Mouse (Mus musculus) ZHBTc4 (cell line): ENCODE measurements around the gene Ide.
"Not testable (repeated sequence)": the region's sequence is repeated elsewhere in the genome, so short reads cannot be mapped to it uniquely, and the experiment has no call there.

ENCODE experiments used
- DNase-seq: peaks from one replicate; pipeline ENCODE4 v3.0.0-alpha.2; 2011; ENCODE audit warnings: low read depth, low spot score

Ide gene

DNA sequence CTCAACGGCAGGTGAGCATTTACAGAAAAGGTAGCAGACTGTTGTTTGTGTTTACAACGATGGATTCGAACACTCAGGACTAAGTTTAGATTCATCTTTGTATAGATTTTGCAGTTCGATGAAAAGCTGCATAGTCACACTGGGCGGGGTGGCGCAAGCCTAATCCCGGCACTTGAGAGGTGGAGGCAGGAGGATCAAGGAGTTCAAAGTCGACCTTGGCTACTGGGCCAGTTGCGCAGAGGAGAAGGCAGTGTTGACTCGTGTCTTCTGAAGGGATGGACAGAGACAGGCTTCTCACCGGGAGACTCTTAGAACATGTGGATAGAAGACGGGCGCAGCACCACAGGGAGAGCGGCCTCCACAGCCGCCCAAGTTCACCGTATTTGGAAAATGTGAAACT lies 68.5 kb downstream of the Ide start:
- peak; percentile 59 for DNase-seq

DNA sequence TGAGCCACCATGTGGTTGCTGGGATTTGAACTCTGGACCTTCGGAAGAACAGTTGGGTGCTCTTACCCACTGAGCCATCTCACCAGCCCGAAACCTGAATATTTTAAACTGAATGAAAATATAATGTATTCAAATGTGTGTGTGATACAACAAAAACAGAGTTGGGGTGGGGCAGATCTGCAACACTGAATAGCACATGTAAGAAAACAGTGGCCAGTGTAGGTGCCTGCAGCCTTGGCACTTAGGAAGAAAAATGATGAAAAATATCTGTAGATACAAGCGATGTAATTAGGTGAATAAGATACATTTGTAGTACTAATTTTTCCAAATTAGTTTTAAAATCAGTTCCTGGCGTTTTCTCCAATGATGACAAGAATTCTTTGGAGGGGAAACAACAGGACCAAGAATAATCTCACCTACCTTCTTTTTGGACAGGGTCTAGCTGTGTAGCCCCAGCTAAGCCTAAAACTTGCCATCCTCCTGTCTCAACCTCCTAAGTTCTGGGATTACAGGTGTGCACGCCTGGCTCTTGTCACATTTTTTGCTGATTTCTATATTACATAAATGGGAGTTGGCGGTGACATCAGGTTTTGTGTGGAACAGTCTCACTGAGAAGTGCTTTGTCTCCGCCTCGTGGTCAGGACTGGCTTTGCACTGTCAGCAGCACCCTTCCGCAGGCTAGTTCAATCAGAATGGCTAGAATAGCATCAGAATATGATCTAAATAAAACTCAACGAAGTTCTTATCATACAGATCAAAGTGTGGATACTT lies 72.1 kb downstream of the Ide start:
- peak; percentile 77 for DNase-seq

DNA sequence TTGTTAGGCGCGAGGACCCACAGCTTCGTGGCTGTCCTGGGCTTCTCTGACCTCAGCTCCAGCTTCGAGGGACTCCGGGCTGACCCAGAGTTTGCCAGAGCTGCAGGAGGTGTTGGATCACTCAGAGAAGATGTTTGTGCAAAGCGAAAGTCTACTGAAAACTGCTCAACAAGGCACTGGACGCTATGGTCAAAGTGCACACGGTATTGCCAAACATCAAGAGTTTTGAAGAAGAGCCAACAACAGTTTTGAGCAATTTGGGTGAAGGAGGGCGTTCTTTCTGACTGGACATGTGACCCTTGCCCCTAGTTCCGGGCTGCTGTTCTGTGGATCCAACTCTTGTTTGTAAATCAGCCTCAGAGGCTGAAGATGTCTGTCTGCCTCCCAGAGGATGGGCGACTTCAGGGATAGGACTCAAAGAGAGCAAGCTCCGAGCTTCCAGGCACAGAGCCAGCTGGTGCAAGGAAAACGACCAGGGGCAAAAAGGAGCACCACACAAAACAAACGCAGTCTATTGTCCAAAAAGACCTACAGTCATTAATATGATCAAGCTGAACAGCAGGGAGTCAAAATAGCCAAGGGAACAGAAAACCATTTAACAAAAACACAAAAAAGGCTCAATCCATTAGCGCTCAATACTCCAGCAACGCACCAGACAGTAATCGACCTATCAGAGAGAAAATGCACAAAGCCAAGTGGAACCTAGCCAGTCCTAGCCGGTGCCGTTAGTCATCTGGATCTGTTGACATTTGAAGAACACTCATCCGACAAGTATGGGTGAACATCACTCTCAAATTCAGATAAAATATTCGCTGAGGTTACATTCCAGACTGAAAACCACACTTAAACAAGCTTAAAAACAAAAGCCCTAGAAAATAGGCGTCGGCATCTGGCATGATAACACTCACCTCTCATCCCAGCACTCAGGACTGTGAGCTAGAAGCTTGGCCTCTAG lies 73.4 kb downstream of the Ide start:
- peak; percentile 58 for DNase-seq

DNA sequence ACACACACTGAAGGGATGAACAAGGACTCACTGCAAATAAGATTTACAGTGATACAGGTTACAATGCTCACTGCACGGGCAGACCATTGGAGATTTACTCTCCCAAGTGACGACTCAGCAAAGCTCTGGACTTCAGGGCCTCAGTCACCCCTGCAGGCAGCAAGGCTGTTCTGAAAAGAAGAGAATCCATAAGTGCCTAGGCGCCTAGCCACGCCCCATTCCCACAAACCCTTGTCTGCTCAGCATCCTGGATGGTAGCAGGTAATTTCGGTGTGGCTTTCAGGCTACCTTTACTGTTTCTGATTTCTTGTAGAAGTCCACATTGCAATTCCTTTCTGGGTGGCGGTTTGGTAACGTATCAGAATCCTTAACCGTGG lies 74.1 kb downstream of the Ide start:
- DNase-seq, result peak; percentile 64

DNA sequence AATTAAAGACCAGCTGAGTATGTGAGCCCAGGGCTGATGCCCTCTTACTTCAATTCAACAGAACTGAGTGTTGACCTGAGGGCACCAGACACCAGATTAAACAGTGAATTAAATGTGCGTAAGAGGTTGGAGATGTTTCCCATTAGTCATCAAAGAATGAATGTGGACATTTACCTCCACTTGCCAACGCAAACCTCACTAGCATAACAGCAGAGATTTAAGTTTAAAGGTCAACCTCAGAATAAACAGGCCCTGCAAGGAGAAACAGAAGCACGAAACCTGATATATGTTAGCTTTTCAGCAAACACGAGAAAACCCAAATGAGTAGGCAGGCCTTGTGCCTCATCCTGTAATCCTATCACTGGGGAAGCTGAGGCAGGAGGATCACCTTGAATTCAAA lies 75.3 kb downstream of the Ide start:
- no peak for DNase-seq

DNA sequence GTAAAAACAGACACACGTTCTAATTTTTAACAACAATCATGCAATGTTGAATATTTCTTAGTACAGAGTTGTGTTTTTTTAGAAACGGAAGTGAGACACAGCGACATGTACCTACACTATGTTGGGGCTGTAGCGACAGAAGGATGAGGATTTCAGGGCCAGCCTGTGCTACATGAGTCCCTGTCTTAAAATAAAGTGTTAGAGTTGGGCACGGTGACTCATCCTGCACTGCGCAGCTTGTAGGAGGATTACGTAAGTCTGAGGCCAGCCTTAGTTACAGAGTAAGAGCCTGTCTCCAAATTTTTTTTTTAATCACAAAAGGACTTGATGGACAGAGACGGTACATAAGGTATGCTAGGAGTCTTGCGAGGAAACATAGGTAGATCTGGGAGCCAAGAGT lies 82.3 kb downstream of the Ide start:
- DNase-seq, result no peak

DNA sequence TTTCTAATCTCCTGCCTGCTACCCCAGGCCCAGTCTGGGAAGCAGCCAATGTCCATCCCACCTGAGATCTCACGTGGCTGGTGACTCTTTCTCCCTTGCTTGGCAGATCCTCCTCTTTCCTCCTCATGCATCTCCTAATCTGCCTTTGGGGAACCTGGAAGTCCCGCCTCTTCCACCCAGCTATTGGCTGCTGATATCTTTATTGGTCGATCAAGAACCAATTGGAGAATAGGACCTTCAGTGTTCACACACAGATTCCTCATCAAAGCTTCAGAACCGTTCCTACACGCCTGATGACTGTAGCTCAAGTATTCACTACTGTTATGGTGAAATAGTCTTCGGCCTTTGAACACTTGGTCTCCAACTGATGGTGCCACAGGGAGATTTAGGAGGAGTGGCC lies 85.5 kb downstream of the Ide start:
- DNase-seq, result peak; percentile 74

DNA sequence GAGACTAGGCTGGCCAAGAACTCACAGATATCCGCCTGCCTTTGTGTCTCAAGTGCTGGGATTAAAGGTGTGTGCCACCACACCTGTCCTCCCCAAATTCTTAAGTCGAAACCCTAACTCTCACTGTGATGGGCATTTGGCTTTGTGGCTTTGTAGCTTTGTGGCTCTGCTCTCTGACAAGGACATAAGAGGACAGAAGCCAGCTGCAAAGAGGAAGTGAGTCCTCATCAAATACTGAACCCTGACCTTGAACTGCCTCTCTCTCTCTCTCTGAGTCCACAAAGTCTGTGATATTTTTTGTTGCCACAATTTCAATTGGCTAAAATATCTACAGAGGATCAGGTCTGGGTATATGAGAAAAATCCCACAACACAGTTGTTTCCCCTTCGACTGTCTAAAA lies 89.5 kb downstream of the Ide start:
- DNase-seq, result no peak

DNA sequence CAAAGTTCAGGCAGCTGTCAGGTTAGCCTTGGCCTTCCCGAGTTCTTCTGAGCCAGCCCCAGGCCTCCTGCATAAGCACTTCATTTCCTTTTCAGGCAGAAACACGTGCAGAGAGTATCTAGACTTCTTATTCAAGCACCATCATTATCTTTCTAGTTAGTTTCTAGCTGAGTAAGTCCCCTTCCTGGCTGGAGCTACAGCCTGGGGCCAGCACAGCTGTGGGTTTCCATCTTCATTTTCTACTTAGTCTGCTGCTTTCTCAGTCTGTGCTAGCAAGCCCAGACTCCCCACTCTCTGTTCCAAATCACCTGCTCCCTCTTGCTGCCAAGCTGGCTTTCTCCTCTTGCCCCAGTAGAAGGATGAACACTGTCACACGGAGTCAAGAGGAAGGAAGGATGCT lies 90.8 kb downstream of the Ide start:
- DNase-seq, result no peak

DNA sequence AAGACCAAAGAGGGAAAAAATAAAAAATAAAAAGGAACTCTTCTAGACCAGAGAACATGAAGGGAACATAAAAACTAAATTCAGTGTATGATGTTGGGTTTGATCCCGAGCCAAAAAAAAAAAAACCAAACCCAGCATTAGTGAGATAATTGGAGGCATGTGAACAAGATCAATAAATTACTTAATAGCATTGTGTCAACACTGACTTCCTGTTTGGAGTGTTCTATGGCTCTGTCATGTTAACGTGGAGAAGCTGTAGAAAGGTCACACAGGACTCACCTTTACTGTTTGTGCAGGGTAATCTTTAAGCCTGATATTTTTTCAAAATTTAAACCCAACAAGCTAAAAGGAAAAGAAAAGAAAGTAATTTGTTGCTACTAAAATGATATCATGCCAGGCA lies 94.9 kb downstream of the Ide start:
- no peak for DNase-seq

DNA sequence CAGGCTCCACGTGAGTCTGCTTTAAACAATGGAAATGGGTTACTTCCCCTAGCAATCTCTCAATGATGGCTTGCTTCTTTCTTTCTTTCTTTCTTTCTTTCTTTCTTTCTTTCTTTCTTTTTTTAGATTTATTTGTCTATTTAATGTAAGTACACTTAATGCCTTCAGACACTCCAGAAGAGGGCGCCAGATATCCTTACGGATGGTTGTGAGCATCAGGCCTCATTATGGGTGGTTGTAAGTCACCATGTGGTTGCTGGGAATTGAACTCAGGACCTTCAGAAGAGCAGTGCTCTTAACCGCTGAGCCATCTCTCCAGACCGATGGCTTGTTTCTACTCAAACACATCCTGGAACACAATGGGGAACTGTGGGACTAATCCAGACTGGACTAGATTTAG lies 96.5 kb downstream of the Ide start:
- peak; percentile 46 for DNase-seq

DNA sequence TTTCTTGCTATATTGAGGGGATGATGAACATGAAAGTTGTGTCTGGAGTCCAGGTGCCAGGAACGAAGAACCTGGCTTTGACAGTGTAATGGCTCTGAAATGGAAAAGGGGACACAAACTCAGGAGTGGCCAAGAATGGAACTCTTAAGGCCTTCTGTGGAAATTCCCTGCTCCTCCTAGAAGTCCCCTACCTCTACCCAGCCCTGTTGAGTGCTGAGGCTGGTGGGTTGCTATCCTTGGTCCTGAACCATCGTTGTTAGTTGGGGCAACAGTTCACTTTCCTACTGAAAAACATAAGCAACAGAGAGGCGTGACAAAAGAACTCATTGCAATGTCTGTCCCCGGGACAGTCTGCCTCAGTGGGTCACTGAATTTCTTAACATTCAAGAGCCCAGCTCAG lies 98.6 kb downstream of the Ide start:
- DNase-seq, result peak; percentile 72

DNA sequence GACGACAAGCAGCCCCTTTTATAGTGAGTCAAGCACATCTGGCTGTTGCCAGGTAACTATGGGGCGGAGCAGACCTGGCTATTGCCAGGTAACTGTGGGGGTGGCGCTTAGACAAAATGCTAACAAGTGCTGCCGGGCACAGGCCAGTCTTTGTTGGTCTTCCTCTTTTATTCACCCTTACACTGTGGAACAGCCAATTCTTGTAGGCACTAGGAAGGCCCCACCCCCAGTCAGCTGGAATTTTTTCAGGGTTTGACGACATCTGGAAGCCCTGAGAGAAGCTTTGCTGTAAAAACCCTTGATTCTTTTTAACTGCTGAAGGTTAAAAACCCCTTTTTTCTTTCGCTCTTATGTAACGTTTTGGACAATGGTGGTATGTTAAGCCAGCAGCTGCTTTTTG lies 99.0 kb downstream of the Ide start:
- no peak for DNase-seq

DNA sequence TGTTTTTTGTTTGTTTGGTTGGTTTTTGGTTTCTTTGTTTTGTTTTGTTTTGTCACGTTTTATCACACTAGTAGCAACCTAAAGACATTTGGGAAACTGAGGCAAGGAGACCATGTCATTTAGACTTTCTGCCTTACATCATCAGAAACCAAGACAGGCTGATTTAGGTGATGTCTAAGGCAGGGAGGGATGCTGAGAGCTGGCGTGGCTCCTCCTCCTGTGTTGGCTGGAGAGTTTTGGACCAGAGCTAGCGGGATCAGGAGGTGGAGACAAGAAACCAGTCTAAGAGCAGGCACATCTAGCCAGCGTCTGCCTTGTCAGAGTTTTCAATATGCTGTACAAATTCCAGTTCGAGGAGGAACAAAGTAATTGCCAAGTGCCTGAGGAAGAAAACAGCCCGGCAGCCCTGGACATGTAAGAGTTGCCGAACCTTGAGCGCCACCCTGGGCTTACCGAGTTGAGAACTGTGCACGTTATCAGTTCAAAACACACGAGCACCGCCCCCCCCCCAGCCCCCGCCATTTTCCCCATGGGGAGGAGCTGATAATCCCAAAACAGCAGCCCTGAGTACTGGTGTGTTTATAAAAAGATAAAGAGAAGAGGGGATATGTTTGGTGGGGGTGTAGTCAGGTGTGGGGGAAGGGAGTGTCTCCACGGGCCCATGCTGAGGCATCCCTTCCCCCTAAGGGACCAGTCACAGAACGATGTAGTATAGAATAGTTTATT lies 99.8 kb downstream of the Ide start:
- no peak for DNase-seq

DNA sequence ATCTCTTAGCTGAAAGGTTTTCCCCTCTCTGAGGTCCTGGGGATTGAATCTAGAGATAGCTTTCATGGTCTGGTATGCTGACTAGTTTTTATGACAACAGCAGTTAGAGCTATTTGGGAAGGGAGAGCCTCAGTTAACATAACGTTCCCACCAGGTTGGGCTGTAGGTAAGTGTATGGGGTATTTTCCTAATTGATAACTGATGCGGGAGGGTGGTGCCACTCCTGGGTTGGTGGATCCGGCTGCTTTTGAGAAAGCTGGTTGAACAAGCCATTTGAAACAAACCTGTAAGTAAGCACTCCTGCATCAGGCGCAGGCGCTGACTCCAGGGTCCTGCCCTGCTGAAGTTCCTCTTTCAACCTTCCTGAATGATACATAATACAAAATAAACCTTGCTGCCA lies 100.3 kb downstream of the Ide start:
- no peak for DNase-seq

DNA sequence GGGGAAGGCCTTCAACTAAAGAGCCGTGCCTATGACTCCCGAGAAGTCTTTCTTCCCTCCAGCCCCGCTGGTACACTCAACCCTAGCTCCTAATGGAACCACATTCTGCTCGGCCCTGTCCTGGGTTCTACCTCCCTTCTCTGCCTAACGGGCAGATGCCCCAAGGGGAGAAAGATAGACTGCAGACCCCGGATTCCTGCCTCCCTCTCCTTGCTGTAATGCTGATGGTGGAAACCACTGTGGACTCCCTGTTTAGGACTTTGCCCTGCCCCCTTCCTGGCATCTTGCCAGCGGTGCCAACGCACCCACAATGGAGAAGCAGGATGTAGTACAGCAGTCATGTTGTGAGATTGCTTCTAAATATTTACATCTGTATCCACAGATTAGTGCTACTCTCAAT lies 101.8 kb downstream of the Ide start:
- no peak for DNase-seq

DNA sequence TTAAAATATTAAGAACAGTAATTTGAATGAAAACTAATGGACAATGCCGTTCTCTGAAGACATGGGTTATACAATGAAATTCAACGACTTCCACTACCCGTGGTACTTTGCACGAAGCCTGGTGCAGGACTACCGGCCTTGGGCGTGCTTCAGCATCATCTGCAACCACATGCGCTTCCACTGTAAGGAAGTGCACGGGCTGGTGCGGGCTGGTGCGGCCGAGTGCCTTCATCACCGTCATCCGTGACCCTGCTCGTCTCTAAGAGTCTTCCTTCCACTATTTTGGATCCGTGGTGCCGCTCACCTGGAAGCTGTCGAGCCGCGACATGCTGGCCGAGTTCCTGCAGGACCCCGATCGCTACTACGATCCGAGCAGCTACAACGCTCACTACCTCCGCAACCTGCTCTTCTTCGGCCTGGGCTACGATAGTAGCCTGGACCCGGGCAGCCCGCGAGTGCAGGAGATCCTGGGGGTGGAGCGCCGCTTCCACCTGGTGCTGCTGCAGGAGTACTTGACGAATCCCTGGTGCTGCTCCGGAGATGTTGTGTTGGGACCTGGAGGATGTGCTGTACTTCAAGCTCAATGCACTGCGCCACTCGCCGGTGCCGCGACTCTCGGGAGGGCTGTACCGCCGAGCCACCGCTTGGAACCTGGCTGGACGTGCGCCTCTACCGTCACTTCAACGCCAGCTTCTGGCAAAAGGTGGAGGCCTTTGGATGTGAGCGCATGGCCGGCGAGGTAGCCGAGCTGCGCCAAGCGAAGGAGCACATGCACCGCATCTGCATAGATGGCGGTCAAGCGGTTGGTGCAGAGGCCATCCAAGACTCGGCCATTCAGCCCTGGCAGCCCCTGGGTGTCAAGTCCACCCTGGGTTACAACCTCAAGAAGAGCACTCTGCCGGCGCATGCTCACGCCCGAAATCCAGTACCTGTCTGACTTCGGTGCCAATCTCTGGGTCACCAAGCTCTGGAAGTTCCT lies 103.8 kb downstream of the Ide start:
- DNase-seq, result peak; percentile 74

DNA sequence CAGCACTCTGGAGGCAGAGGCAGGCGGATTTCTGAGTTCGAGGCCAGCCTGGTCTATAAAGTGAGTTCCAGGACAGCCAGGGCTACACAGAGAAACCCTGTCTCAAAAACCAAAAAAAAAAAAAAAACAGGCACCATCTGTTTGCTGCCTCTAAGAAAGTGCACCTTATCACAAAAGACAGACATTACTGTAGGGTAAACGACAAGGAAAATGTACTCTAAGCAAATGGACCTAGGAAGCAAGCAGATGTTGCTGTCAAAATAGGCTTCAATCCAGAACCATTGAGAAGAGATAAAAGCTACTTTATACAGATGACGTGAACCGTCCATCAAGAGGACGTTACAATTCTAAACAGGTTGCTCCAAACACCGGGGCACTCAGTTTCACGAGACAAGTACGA lies 105.1 kb downstream of the Ide start:
- not testable (repeated sequence) for DNase-seq

DNA sequence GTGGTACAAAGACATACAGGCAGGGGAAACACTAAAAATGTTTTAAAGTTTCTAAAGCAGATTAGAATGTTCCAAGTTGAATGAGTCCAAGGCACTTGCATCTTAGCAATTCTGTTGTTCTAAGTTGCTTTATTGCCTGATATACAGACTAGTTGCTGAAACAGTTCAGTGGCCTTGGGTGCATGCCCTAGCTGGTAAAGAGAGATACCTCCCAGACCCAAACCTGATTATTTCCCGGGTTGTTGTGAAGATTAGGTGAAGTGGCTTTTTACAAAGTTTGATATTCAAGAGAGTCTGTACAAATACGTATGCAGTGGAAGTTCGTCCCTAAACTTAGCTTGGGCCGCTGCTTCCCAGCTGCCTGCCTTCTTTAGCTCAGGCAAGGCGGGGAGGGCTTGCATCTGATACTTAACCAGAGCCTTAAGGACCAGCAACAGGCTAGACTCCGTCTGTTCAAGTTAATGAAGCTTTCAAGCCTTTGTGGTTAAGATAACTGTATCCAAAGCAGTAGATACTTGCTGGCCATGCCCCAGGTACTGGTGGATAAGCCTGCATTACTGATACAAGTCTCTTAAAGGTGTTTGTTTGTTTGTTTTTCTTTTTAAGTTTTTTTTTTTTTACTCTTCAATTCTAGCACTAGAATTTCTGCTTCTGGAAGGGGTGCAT lies 112.3 kb downstream of the Ide start:
- DNase-seq, result no peak
